Mouse (Mus musculus): ENCODE results near the gene Atxn1.
A peak's percentile ranks its signal among the peaks of the same experiment; 100 is the strongest.

Gene Atxn1

GRCm38 (mm10) chr13:45684891-45685311 lies 279.9 kb downstream of the Atxn1 start:
- peak; percentile 83 for DNase-seq (ENCODE audit: low read depth, low spot score)

GRCm38 (mm10) chr13:45683991-45684390 lies 280.8 kb downstream of the Atxn1 start:
- DNase-seq (ENCODE audit: low read depth, low spot score) = peak; percentile 67

- no peak for DNase-seq (ENCODE audit: low read depth, low spot score)
Measured at GRCm38 (mm10) chr13:45681196-45681595, 283.6 kb downstream of the Atxn1 start.

- no peak for DNase-seq (ENCODE audit: low read depth, low spot score)
Measured at GRCm38 (mm10) chr13:45680651-45681050, 284.2 kb downstream of the Atxn1 start.

GRCm38 (mm10) chr13:45679096-45679495 lies 285.7 kb downstream of the Atxn1 start:
- DNase-seq (ENCODE audit: low read depth, low spot score) = peak; percentile 12

GRCm38 (mm10) chr13:45672628-45673027 lies 292.2 kb downstream of the Atxn1 start:
- no peak for DNase-seq (ENCODE audit: low read depth, low spot score)

GRCm38 (mm10) chr13:45669969-45670368 lies 294.8 kb downstream of the Atxn1 start:
- DNase-seq (ENCODE audit: low read depth, low spot score) = no peak

- DNase-seq (ENCODE audit: low read depth, low spot score) = no peak
Measured at GRCm38 (mm10) chr13:45662852-45663251, 302.0 kb downstream of the Atxn1 start.

GRCm38 (mm10) chr13:45662216-45662615 lies 302.6 kb downstream of the Atxn1 start:
- no peak for DNase-seq (ENCODE audit: low read depth, low spot score)

GRCm38 (mm10) chr13:45661283-45662185 lies 303.3 kb downstream of the Atxn1 start:
- no peak for DNase-seq (ENCODE audit: low read depth, low spot score)

- DNase-seq (ENCODE audit: low read depth, low spot score) = no peak
Measured at GRCm38 (mm10) chr13:45659813-45660212, 305.0 kb downstream of the Atxn1 start.

GRCm38 (mm10) chr13:45658343-45658742 lies 306.5 kb downstream of the Atxn1 start:
- no peak for DNase-seq (ENCODE audit: low read depth, low spot score)

- DNase-seq (ENCODE audit: low read depth, low spot score) = no peak
Measured at GRCm38 (mm10) chr13:45657176-45657575, 307.6 kb downstream of the Atxn1 start.

GRCm38 (mm10) chr13:45651652-45652241 lies 313.1 kb downstream of the Atxn1 start:
- no peak for DNase-seq (ENCODE audit: low read depth, low spot score)

- peak; percentile 33 for DNase-seq (ENCODE audit: low read depth, low spot score)
Measured at GRCm38 (mm10) chr13:45649197-45649812, 315.5 kb downstream of the Atxn1 start.

- DNase-seq (ENCODE audit: low read depth, low spot score) = peak; percentile 31
Measured at GRCm38 (mm10) chr13:45643780-45644395, 320.9 kb downstream of the Atxn1 start.

GRCm38 (mm10) chr13:45642913-45643312 lies 321.9 kb downstream of the Atxn1 start:
- no peak for DNase-seq (ENCODE audit: low read depth, low spot score)

GRCm38 (mm10) chr13:45640431-45640830 lies 324.4 kb downstream of the Atxn1 start:
- no peak for DNase-seq (ENCODE audit: low read depth, low spot score)

- no peak for DNase-seq (ENCODE audit: low read depth, low spot score)
Measured at GRCm38 (mm10) chr13:45638281-45638680, 326.5 kb downstream of the Atxn1 start.

GRCm38 (mm10) chr13:45637324-45637723 lies 327.5 kb downstream of the Atxn1 start:
- DNase-seq (ENCODE audit: low read depth, low spot score) = peak; percentile 66

- no peak for DNase-seq (ENCODE audit: low read depth, low spot score)
Measured at GRCm38 (mm10) chr13:45636435-45636834, 328.4 kb downstream of the Atxn1 start.

GRCm38 (mm10) chr13:45633918-45634317 lies 330.9 kb downstream of the Atxn1 start:
- DNase-seq (ENCODE audit: low read depth, low spot score) = no peak
